Mouse (Mus musculus) skeletal muscle tissue, adult 2 months (tissue): Measurements from ENCODE around the gene Fam43b.
"Not testable (repeated sequence)": the region's sequence is repeated elsewhere in the genome, so short reads cannot be mapped to it uniquely, and the experiment has no call there.

ENCODE experiments used
- DNase-seq: peaks from one replicate; pipeline ENCODE4 v3.0.0-alpha.2; 2012; ENCODE audit warnings: low read depth, low spot score

The Fam43b gene

GRCm38 (mm10) chr4:138395971-138396645 lies at the start of gene Fam43b:
Gene Fam43b, minus strand, starts transcription at chr4:138396528.
- no peak for DNase-seq

DNA sequence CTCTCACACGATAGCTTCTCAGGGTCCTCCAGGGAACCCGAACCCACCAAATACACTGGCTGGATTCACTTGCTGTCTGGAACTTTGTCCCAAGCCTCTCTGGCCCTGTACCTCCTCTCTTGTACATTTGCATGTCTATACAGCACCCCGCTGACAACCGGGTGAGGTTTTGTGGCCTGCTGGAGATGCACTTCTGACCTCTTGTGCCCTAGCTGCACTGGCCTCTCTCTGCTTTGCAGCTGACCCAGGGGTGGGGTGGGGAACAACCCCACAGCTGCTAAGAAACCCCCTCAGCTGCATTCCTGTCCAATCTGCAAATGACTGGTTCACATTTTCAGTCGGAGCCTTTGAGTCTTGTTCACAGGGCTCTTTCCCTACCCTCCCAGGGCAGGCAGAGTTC lies 48.6 kb upstream of the Fam43b start:
- no peak for DNase-seq

DNA sequence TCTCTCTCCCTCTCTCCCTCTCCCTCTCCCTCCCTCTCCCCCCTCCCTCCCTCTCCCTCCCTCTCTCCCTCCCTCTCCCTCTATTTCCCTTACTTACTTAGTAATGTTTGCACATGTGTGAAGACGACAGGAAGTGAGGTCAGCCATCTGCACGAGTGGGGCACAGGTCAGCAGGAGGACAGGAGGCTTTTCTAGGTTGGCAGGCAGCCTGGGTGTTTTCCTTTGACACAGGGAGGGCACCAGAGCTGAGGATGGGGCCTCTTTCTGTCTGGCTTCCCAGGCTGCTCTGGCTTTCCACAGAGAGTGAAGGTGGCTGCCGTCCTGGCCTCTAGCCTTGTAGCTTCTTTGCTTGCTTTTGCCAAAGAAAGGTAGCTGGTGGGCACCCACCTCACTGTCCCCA lies 43.7 kb upstream of the Fam43b start:
- DNase-seq = no peak

GRCm38 (mm10) chr4:138434347-138435316 lies 38.3 kb upstream of the Fam43b start, which contains the start of gene Mul1:
Gene Mul1, plus strand, starts transcription at chr4:138434671.
- peak; percentile 91 for DNase-seq

DNA sequence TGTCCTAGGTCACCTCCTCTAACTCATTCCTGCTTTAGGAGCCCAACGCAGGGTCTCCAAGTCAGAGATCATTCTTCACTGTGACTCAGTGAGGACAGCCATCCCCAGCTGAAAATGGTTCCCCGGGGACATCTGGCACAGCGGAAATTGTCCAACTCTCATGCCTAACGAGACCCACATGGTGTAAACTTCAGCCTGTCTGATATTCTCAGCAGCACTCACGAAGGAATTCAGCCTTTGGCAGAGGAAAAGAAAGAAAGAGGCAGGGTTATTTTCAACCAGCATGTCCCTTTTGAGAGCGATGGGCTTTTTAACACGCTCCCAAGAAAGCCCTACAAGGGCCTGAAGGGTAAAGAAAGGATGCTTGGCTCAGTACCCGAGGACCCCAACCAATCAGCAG lies 35.0 kb upstream of the Fam43b start:
- no peak for DNase-seq

- DNase-seq = no peak
These were observed 33.5 kb upstream of the Fam43b start for GRCm38 (mm10) chr4:138429778-138430177.

- peak; percentile 64 for DNase-seq
These were observed 30.7 kb upstream of the Fam43b start for GRCm38 (mm10) chr4:138426778-138427705.

GRCm38 (mm10) chr4:138425604-138426003 lies 29.3 kb upstream of the Fam43b start:
- not testable (repeated sequence) for DNase-seq

DNA sequence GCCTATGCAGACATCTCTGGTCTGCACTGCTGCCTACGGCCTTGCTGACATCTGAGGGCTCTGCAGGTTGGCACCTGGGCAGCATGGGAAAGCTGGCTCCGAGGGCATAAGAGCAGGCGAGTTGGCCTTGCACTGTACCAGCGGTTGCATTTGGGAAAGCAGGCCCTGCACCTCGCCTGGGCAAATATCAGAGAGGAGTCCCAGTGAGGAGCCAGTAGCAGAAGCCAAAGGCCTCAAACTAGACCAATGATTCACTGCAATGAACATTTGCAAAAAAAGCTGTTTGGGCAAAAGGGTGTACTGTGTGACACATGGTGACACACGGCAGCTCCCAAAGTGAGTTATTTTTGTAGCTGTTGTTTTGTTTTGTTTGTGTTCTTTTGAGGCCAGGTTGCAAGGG lies 28.7 kb upstream of the Fam43b start:
- no peak for DNase-seq

DNA sequence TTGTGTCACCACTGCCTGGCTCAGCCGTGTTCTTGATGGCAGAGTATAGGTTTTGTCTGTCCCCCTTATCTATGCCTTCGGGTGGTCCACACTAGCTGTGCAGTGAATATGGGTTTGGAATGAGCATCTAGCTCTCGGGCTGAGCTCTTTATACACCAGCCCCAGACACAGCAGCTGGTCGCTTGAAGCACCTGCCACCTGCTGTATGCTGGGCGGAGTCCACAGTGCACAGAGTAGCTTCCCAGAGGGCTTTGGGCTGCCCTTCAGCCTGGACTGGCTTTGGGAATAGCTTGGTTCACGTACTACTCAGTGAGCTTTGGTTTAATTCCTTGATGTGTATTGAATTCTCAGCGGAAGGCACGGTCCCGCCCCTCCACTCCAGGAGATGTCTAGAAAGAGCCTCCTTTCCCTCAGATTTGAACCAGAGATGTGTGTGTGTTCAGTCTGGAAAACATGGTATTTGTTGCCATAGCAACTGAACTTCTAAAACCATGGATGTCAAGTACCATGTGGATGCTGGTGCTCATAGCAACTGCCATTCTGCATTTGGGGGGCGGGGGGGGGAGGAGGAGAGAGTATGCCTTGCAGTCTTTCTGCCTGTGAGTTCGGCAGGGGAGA lies 22.1 kb upstream of the Fam43b start:
- DNase-seq = no peak

DNA sequence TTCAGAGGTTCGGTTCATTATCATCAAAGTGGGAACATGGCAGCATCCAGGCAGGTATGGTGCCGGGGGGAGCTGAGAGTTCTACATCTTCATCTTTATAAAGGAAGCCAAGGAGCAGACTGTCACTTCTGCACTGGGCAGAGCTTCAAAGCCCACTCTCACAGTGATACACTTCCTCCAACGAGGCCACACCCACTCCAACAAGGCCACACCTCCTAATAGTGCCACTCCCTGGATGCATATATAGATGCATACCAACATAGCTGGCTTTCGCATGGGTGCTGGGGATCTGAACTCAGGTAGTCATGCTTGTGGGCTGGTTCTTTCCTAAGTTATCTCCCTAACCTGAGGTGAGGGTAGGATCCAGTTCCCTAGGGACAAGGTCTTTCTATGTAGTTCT lies 21.6 kb upstream of the Fam43b start:
- DNase-seq = no peak

- DNase-seq = no peak
These were observed 20.1 kb upstream of the Fam43b start for GRCm38 (mm10) chr4:138416414-138416813.

- DNase-seq = no peak
These were observed 19.7 kb upstream of the Fam43b start for GRCm38 (mm10) chr4:138415991-138416390.

- no peak for DNase-seq
These were observed 18.4 kb upstream of the Fam43b start for GRCm38 (mm10) chr4:138414725-138415124.

- no peak for DNase-seq
These were observed 15.3 kb upstream of the Fam43b start for GRCm38 (mm10) chr4:138411504-138412121.

DNA sequence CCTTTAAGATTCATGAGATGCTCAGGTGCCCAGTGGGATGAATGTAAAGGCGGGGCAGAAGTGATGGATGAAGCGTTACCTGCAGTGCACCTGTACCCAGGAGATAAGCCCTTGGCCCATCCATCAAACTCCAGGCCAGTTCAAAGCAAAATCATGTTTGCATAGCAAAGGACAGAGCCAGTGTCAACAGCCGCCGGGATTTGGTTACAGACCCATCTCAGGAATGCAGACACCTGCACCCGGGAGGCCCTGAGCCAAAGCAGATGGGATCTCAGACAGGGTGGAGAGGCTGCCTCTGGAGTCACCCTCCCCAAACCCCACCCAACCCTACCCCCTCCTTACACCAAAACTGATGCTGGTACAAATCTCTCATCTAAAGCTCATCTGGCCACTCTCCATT lies 14.7 kb upstream of the Fam43b start:
- DNase-seq = no peak

DNA sequence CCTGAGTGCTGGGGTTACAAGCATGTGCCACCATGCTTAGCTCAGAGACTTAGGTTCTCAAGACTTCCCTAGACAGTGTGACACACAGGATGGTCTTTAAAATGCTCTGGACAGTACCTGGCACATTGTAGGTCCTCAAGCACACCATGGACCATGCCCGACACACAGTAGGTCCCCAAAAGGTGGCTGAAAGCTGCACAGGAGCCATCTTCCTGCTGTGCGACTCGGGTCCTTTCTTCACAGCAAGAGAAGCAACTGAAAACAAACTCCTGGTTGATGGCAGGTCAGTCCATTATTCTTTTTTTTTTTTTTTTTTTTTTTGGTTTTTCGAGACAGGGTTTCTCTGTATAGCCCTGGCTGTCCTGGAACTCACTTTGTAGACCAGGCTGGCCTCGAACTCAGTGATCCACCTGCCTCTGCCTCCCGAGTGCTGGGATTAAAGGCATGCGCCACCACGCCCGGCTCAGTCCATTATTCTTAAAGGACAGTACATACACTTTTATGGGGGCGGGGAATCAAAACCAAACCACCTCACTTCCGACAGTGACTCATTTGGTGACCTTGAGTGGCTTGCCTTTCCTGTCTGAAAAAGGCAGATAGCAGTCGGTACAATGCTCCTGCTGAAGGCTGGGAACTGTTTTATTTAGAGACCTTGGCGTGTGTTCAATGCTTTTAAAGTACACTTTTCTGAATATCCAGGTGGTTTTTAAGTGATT lies 11.3 kb upstream of the Fam43b start:
- DNase-seq = no peak

- DNase-seq = peak; percentile 22
These were observed 8.5 kb upstream of the Fam43b start for GRCm38 (mm10) chr4:138404806-138405205.

GRCm38 (mm10) chr4:138396711-138397110 lies 383 bp upstream of the Fam43b start:
- DNase-seq = no peak
